Mouse (Mus musculus): ENCODE measurements at regions not wholly inside any gene's neighbourhood (a gene's known extent, or its start where the extent isn't known, plus 50 kb on each side); places are given as distances from the start of the nearest gene placed in this dataset.

DNA sequence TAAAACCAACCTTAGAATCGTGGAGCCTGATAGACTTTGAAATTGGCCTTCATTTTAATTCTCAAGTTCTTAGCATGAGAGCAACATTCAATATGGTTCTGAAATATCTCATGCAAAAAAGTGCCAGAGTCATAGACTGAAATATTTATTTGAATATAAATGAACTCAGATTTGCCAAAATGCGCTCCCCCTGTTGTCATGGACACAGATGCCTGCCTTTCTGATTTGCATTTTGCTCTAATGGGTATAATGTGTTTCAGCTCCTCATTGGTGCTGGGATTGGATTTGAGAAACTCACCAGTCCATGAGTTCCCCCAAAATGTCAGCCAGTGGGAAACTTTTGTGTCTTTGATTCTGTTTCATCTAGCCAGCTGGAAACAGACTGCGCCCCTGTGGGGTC lies 191.5 kb upstream of the 4930535I16Rik start:
- TF ChIP-seq CTCF (IDR thresholded peaks at IDR 0.05; ENCODE audit: insufficient read depth, low read length) (no peak), POLR2A (IDR thresholded peaks at IDR 0.05; ENCODE audit: borderline replicate concordance, extremely low read depth, low read depth, low read length) (no peak)

Data from lung, adult 2 months (tissue).